Mouse (Mus musculus): ENCODE results near the gene Brd7. TPM values are rescaled to one million over a fixed set of nuclear protein-coding genes. Genes with fewer than 3 reads are reported as not detected.

Brd7 gene
- 10 to 100 TPM; 51.1 to 53.5 TPM for total RNA-seq (2021)
- long read RNA-seq, experiment 1, transcript Brd7-201 (17 exons, 3,625 nt), result major isoform, 36 of 52 reads
- long read RNA-seq, experiment 1, partial matches to known transcripts, result 5 of 52 reads
- long read RNA-seq, experiment 1, other reads (novel, unspliced or antisense), result 11 of 52 reads
- long read RNA-seq, experiment 2, transcript Brd7-201 (17 exons, 3,625 nt), result major isoform, 23 of 50 reads
- long read RNA-seq, experiment 2, partial matches to known transcripts, result 16 of 50 reads
- long read RNA-seq, experiment 2, other reads (novel, unspliced or antisense), result 11 of 50 reads

DNA sequence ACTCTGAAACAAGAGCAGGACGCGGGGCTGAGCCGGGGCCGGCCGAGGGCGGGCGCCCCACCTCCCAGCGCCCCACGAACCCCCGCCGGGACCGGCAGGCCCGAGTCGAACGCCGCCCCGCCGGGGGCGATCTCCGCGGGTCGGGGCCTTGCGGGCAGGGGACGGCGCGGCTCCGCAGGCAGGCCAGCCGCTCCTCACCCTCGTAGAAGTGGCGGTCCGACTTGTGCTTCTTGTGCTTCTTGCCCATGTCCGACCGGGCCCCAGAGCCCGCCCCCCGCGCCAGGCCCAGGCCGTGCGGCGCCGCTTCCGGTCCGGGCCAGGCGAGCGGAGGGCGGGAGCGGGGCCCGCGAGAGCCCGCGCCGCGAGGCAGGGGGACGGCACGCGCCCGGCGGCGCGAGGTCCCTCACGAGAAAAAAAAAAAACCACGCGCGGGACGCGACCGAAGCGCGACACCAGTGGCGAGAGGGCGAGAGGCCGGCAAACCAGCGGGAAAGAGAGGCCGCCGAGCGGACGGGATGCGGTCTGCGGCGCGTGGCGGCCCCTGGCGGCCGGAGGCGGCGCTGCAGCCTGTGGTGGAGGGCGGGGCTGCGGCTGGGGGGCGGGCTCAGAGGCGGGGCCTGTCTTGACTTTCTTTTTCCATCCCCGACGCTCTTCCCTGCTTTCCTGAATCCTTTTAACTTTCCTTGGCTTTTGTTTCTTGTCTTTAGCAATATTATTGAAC, at the start of gene Brd7:
Brd7 (minus strand) TSS at position 487 of the 721 bp plus-strand sequence.
- DNase-seq (ENCODE audit: low spot score in 2 of 2), result peak; percentile 88 to 91

DNA sequence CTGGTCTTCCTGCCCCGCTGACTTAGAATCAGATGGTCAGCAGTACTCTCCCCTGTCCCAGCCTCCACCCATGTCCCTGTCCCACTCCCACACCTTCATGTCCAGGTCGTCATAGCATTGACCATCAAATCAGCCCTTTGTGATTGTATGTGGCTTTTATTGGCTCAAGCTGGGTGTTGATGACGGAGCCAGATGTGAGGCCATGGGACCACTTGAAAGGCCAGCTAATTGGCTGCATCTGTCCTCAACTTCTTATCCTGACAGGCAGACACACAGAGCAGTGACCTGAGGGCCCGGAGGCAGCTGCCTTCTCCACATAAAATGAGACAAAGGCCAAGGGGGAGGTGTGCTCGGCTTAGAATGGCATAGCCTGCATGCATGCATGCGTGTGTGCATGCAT, 49.5 kb upstream of the Brd7 start:
- no peak for DNase-seq (ENCODE audit: low spot score in 2 of 2)

DNA sequence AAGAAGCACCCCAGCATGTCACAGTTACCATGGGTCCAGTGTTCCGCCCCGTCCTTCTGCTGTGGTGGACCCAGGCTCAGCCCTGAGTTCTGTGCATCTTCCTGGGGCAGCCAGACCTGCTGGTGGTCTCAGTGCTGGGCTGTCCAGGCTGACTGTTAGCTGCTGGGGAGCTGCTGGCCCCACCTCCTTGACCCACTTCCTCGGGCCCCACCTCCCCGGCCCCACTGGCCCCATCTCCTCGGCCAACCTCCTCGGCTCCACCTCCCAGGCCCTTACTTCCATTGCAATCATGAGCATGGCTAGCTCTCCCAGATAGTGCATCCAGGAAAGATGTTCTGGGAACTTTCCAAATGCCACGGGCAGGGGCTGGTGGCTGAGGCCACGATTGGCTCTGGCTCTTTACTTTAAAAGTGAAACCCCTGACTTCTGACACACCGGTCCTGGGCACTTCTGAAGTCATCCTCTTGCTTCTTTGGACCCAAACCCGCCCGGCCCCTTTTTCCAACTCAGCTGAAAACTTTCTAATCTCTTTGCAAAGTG, 47.5 kb upstream of the Brd7 start:
- no peak for DNase-seq (ENCODE audit: low spot score in 2 of 2)

DNA sequence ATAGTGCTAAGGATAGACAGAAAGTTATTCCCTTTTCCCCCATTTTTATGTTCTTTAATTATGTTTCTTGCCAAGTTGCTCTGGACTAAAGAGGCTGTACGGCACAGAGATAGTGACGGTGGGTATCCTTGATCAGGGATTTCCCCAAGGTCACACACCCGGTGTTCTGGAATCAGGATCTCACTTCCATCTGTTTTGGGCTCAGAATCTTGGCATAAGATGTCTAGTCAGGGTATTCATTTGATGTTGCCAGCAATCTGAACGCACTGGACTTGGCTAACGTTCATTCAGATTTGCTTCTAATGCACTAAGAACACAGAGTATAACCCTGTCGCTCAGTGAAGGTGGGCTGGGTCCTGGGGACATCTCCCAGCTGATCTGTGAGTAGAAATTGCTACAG, 45.7 kb upstream of the Brd7 start:
- no peak for DNase-seq (ENCODE audit: low spot score in 2 of 2)

DNA sequence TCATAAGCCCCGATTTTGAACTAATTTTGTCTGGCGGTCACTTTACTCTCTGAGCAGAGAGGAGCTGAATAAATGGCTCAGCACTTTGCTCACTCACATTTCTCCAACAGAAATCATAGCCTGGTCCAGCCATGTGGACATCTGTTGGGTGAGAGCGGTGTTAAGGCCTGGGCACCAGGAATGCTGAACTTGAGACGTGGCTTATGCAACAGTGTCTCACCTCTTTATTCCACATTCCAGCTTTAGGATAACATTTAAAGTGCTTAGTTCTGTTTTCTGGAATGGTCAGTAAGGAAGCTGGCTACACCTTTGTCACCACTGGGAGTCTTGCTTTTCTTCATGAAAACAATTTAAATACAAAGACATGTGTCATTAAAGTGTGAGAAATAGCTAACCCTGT, 36.1 kb upstream of the Brd7 start:
- no peak for DNase-seq (ENCODE audit: low spot score in 2 of 2)

DNA sequence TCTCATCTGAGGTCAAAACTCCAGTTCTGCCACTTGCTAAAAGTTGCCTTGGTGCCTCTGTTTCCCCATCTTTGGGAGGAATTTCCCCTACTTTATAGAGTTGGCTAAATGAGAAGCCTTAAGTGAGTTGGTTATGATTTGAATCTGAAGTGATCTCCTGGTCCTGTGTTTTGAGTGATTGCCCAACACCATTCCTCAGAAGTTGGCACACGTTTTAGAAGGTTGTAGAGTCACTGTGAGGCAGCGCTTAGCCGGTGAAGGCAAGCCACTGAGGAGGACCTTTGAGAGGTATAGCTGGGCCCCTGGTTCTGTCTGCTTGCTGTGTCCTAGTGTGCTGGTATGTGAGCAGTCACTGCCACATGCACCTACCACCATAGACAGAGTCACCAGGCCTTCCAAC, 31.3 kb upstream of the Brd7 start:
- DNase-seq (ENCODE audit: low spot score in 2 of 2), result no peak

DNA sequence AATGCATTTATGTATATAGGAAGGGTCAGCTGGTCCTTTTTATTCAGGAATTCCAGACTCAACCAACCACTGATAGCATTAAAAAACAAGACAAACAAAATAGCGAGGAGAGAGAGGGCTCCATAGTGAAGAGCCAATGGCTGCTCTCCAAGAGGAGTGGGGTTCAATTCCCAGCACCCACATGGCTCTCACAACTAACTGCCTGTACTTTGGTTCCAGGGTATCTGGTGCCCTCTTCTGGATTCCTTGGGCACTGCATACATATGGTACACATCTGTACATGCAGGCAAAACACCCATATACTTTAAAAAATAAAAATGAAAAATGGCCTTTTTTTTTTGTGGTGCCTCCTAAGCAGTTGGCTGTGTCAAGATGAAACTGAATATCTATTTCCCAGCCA, 28.8 kb upstream of the Brd7 start:
- no peak for DNase-seq (ENCODE audit: low spot score in 2 of 2)

DNA sequence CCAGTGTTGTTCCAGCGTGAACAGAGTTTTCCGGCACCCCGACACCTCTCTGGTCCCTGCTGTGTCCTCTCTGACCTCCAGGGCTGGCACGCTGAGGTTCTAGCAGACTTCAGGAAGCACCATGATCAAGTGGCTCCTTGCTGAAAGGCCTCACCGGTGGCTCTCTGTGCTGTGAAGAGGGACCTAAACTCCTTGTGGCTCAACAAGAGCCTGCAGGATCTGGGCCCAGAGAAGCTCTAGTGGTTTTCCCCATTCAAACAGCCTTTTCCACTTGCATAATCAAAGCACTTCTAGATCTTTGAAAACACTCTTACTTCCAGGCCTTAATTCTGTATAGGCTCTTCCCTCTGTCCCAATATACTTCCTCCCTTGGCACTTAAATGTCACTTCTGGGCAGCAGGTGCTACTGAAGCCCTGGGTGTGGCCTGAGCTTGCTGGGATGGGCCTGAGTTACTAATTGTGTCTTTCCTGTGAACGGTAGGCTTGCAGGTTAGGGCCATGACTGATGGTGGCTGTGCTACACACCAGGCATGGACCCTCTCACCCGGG, 26.8 kb upstream of the Brd7 start:
- DNase-seq (ENCODE audit: low spot score in 2 of 2), result no peak

DNA sequence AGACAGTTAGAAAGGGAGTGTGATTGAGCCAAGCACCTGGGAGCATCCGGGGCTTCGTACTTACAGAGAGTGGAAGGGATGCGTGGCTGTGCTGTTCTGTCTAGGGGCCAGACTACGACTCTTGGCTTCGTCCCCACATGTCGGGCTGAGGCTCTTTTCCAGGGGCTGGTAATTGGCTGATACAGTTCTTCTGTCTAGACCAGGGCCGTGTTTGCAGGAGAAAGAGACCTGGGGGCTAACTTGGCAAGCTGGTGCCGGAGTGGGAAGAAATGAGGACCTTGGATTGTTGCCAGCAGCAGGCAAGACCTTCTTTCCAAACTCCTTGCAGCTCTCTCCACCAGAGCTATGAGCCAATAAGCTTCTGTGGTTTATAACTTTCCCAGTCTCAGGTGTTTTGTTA, 25.9 kb upstream of the Brd7 start:
- no peak for DNase-seq (ENCODE audit: low spot score in 2 of 2)

DNA sequence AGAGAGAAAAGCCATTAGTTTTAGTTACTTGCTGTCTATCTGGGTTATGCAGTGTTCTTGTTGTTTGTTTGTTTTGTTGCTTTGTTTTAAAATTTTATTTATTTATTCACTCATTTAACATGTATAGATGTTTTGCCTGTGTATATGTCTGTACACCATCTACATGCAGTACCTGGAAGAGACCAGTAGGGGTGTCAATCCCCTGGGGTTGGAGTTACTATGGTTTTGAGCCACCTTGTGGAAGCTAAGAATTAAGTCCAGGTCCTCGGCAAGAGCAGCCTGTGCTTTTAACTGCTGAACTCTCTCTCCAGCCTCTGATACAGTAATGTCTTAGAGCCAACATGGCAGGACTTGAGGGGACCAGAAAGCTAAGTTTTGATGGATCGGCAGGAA, 21.2 kb upstream of the Brd7 start:
- DNase-seq (ENCODE audit: low spot score in 2 of 2), result no peak

DNA sequence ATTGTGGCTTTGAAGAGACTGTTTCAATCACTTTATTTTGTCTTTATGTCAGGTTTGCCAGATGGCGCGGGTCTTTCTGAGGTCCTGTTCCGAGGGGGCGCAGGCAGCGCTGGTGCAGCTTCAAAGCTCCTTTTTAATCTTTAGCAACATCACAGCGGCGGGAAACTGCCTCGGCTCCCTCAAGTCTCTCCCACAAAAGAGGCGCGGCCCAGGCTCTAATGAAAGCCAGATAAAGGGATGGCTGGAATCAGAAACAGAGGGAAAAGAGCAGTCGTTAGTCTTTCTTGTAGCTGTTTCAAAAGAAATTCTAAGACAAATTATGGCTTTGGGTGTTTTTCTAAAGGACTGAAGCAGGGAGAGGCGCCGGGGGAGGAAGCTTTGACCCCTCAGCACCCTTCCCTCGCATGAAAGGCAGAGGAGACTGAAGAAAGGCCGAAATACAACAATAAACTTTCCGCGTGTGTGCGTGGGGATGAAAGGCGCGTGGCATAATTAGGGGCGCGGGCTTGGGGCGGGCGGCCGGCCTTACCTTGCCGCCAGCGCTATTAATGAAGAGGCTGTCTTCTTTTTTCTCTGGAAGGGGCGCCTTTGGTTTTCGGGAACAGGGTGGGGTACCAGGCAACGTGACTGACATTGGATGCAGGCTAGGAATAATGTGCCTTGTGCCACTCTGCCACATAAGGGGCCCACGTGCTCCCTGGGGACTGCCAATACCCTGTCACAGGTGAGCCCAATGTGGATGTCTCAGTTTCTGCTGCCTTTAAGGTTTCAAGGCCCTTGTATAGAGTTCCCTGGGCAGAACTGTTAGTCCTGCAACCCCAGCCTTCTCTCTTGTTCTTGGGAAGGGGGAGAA, 20.5 kb upstream of the Brd7 start:
- no peak for DNase-seq (ENCODE audit: low spot score in 2 of 2)

DNA sequence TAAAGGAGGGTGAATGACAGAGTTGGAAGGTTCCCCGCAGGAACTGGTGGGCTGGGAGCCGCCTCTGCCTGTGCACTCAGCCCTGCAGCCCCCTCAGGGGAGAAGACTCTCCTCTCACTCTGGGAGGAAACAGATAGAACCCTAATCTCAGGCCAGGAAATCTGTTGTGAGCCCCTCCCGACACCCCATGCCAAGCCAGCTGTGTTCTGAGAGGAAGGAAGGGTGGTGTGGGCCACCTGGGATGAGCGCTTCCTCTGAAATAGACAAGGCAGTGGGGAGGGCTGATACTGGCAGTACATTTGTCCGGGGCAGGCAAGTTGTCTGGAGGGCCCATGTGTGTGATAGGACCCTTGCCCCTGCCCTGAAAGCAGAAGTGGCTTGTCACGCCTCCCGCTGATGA, 18.5 kb upstream of the Brd7 start:
- DNase-seq (ENCODE audit: low spot score in 2 of 2), result no peak

DNA sequence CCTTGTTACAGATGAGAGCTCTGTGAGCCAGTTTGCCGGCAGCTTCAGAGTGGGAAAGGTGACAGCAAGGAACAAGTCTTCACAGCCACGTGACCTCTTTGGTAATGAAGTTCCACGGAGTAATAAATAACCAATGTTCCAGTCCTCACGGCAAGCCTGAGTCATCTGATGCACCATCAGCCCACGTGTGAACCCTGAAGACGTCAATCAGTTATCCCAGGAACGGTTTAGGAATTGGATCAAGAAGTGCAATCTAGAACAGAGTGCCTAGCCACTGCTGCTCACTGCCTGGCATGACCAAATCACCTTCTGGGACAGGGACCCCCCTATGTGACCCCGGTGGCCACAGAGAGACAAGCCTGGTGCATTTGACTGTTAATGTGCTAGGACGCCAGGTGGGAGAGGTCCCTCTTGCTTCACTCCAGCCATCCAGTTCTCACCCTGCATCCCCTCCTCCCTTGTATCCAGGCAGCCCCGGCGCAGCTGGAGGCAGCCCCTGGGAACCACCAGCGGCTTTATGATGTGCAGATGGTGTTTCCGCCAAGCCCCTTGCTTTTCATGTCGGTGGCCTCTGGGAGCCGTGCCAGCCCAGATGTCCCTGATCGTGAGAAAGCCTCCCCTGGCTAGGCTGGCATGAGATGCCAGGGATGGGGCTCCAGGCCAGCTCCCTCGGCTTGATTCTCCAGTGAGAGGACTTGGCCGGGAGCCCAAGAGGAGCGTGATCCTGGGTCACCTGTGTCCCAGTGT, 15.0 kb upstream of the Brd7 start:
- DNase-seq (ENCODE audit: low spot score in 2 of 2), result peak; percentile 11 to 19

DNA sequence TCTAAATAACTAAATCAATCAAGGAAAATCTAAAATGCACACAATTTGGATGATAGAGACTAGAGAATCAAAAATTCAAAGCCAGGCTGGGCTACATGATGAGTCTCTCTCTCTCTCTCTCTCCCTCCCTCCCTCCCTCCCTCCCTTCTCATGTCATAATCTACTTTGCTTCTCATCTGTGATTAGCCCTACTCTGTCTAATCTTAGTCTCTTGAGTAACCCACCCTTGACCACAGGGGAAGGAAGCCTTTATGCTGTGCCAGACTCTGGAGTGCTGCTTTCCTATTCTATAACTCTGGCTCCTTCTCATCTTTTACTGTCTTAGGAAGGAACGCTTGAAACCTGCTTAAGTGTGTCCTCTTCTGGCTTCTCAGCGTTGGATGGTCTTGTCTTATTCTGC, 9.5 kb upstream of the Brd7 start:
- no peak for DNase-seq (ENCODE audit: low spot score in 2 of 2)

DNA sequence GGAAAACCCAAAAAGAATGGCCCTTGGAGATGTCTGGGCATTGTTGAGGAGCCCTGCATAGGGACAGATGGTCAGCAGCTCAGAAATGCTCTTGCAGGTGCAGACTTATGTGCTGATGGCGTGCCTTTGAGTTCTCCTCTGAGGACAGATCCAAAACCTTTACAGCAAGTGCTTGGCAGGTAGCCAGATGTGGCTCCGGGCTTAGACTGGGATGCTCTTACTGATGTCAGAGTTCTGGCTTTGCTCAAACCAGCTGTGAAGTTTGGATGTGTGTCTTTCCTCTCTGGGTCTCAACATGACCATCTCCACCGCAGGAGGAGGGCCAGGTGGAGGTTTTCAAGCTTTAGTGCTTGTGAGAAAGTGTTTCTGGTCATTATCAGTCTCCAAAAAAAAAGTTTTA, 7.8 kb upstream of the Brd7 start:
- no peak for DNase-seq (ENCODE audit: low spot score in 2 of 2)

DNA sequence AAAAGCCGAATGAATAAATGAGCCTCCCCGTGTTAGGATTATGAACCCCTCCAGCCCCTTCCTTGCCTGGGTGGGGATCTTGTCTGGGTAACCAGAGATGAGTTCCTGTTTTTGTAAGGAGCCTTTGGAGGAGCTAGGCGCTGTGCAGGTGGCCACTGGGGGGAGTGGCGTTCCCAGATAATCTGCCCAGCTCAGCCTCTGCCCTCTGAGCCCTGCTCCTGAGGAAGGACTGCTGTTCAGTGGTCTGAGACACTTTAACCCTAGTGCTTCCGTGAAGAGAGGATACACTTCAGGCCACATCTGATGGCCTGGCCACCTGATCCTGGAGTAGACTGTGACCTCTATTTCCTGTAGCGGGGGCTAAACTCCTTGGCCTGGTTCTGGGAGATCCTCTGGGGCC, 7.2 kb upstream of the Brd7 start:
- peak; percentile 13 to 15 for DNase-seq (ENCODE audit: low spot score in 2 of 2)

DNA sequence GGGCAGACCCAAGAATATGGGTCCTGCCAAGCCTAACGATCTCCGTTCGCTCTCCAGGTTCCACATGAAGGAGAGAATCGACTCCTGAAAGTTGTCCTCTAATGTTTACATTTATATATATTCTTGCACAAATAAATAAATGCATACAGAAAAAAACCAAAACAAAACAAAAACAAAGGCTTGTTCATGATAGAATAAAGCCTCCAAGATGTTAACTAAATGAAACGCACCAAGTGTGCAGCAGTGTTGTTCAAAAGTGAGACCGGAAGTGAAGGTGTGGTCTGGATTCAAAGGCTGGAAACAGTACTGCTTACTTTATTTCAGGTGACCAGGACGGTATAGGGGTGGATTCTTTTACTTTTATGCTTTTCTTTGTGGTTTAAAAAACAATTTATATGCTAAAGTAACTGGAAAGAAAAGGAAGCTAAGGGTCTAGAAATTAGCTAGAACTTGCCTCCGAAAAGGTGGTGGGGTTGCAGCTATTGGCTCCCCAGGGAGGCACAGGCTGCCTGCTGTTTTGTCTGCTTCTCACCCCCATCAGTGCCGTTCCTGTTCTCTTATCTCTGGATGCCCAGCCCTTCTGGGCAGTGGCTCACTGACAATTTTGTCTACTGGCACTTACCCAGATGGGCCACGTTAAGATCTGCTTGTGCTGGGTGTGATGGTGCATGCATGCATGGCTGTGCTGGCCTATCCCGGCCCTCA, 604 bp upstream of the Brd7 start:
- no peak for DNase-seq (ENCODE audit: low spot score in 2 of 2)

DNA sequence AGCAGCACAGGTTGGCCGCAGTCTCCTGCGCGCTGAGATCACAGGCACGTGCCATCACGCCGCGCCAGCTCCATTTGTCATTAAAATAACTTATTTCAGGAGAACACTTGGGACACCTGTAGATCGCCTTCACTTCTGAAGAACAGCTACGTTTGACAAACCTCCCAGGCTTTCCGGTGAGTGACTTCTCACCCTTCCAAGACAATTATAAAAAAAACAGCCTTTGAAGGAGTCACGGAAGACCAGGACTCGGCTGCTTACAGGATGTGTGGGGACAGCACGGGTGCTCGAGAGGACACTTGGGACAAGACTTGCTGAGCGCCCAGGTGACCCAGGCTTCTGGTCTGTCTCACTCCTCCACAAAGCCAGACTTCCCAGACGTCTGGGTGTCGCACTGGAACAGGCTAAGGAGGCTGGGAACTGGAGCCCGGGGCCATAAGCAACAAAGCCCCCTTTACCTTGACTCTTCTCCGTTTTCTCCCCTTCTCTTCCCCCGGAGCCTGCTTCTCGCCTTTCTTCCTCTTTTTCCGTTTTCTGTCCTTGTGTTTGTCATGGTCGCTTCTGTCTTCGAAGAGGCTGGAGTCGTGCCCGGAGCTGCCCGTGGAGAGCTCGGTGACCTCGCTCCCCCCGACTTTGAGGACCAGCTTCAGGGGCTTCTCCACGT, 818 bp downstream of the Brd7 start:
- peak in 1 of 2 experiments; percentile 8 for DNase-seq (ENCODE audit: low spot score in 2 of 2)

DNA sequence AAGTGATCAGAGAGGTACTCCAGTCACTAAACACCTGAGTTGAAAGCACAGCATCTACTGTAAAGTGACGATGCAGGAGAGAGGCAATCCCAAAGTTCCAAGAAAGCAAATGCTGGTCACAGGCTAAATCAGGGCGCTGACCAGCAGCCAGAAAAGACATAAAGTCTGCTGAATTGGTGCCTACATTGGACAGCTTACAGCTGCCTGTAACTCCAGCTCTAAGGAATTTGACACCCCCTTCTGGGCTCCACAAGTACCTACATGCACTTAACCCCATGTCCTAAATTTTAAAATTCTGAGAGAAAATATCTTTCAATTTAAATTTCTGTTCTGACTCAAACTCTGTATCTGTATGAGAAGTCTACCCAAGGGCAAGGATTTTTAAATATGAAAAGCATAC, 2.0 kb downstream of the Brd7 start:
- no peak for DNase-seq (ENCODE audit: low spot score in 2 of 2)

DNA sequence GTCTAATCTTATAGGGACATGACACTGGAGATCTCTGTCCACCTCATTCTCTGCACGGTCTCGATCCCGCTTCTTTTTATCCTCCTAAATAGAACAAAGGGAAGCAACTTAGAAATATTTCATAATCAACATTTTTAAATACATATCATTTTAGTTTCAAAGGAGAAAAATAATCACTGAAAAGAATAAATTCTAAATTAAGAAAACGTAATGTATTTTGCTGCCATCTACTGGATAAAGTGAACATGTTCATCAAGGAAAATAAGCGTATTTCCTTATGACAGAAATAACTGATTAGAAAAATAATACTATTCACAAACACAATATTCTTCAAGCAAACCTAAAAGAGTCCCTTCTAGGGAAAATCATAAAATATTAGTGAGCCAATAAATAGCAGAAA, 4.0 kb downstream of the Brd7 start:
- DNase-seq (ENCODE audit: low spot score in 2 of 2), result no peak

Measured in left cerebral cortex, adult 18-20 months (tissue).